Mouse (Mus musculus) small intestine, adult 10 weeks (tissue): Measurements from ENCODE around the gene Ccdc85a. TPM values are rescaled to one million over a fixed set of nuclear protein-coding genes. Genes with fewer than 3 reads are reported as not detected.

Source experiments
- polyA plus RNA-seq: library from polyadenylated mRNA; stranded (reverse); fragments of 350-450 nt; fragmentation: Illumina TruSeq; extraction: RNeasy Lipid Tissue Mini Kit (QIAGEN cat#74804); gene quantifications from one replicate; pipeline ENCODE4 v1.2.3, GENCODE M21; 2014; ENCODE audit warnings: low replicate concordance

Ccdc85a gene
- 1.2 TPM for polyA plus RNA-seq

DNA sequence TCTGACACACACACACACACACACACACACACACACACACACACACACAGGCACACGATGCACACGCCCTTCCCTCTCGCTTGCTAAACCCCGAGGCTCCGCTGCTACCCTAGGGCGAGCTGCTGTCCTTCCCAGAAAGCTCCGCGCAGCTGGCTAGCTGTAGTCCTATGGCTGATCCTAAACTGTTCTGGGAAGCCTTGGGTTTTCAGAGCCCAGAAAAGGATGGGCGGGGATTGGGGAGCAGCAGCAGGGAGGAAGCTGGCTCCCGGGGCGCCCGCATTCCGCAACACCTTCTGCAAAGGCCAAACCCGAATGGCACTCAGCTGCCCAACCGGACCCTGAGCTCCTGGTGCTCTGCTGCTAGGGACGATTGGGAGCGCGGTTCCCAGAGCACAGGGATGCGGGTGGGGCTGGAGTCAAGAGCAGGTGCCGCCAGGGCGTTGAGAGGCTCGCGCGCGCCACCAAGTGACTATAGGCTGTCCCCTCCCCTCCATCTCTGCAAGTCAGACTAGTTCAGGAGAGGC lies at the start of gene Ccdc85a:
Ccdc85a (minus strand) TSS at position 414 of the 524 bp plus-strand sequence.

DNA sequence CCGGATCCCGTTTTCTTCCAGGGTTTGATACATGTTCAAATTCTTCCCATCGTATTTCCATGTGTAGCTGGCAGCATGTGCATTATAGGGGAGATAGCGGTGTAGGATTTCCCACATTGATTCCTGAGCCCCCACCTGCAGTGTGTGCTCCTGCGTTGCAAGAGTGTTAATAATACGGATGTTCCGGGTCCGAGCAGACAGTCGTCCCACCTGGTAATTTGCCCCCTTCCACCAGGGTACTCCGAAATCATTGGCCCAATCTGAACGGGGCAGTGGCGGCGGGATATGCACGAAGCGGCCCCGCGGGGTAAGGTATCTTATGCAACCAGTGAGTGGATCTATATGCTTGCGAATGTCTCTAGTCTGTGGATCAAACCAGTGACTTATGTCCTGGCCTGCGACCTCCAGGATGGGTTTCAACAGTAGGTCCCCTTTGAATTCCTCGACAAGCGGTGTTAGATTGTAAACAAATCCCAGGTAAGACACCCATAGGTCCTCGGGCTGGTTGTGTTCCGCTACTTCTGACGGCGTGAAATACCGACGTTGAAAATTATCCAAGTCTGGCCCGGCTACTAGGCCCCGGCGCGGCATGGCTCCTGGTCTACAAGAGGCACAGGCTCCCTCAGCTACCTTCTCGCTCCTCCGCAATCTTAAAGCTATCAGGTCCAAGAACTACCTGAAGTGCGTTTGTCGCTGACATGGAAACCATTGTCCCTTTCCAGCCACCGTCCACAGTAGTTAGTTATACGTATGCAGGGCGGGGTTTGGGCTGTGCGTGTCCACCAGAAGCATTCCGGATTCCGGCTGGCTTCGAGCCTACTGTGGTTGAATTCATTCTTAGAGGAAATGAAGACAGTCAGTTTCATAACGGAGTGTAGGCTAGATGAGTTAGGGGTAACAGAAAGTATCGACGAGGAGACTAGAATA lies 244.6 kb downstream of the Ccdc85a start, which contains the start of gene Gm6685:
Gm6685 (minus strand) TSS at position 644 of the 927 bp plus-strand sequence.

Other genes with a start within 250 kb of the Ccdc85a start
- gene Gm6685, start 244.5 kb downstream of the Ccdc85a start, polyA plus RNA-seq = not detected